Comparison of ENCODE assay signal across 23 mouse cellular contexts in the genomic region with DNA sequence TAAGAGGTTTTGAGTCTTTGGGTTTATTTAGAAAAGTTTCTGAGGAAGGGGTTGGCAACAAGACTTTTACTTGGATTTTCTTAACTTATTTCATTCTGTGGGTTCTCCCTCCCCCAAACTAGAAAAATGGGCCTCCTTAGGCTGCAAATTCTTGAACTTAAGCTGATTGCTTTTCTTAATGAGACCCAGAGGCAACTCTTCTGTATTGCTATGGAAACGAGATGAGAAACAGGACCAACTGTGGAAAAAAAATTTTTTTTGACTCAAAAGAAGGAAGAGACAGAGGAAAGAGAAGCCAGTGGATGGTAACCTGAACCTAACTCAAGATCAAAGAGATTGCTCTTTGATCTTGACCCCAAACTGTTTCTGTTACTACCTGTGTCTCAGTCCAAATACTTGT. TPM values are rescaled to one million over a fixed set of nuclear protein-coding genes. Genes with fewer than 3 reads are reported as not detected.
DNase-seq lines count a peak whose midpoint lies in the region; ATAC-seq lines count a peak whose summit lies in the region.
"Had no signal": no experiment of that assay in that cellular context is flagged by ENCODE, and none has a peak within 500 bp of the region (broad histone marks: within the 10 kb centered on the region; RNA-seq: fewer than 3 reads in every experiment).

No protein-coding gene starts in this region.

- H3K4me1 ChIP-seq in midbrain, embryonic 11.5 days (ENCODE audit: control insufficient read depth, insufficient read depth, low read length) = no peaks in the 10 kb centered on the region
- H3K4me1 ChIP-seq in midbrain, embryonic 16.5 days (ENCODE audit: control insufficient read depth, insufficient read depth, low read length) = no peaks in the 10 kb centered on the region
- peaks cover 14% of the 10 kb centered on the region for H3K4me1 ChIP-seq in embryonic facial prominence, embryonic 13.5 days
- H3K4me1 ChIP-seq: forebrain, embryonic 12.5 days; forebrain, embryonic 15.5 days; hindbrain, embryonic 13.5 days had no signal

- H3K4me2 ChIP-seq in midbrain, embryonic 11.5 days = no peak overlapping the region
- no peak overlapping the region for H3K4me2 ChIP-seq in midbrain, embryonic 16.5 days (ENCODE audit: low read length)
- no peak overlapping the region for H3K4me2 ChIP-seq in embryonic facial prominence, embryonic 13.5 days
- H3K4me2 ChIP-seq: forebrain, embryonic 12.5 days; forebrain, embryonic 15.5 days; heart, embryonic 11.5 days; hindbrain, embryonic 13.5 days had no signal

- WGBS in midbrain, embryonic 11.5 days = 73% methylated on average over 1 of the region's 1 CpGs
- WGBS in midbrain, embryonic 16.5 days = 47% methylated on average over 1 of the region's 1 CpGs
- WGBS in embryonic facial prominence, embryonic 13.5 days = 6% methylated on average over 1 of the region's 1 CpGs

- H3K27me3 ChIP-seq in midbrain, embryonic 11.5 days (ENCODE audit: control insufficient read depth, insufficient read depth, low read length) = no peaks in the 10 kb centered on the region
- no peaks in the 10 kb centered on the region for H3K27me3 ChIP-seq in midbrain, embryonic 16.5 days (ENCODE audit: control insufficient read depth, insufficient read depth, low read depth, low read length)
- H3K27me3 ChIP-seq in embryonic facial prominence, embryonic 13.5 days = no peaks in the 10 kb centered on the region
- H3K27me3 ChIP-seq: forebrain, embryonic 12.5 days; forebrain, embryonic 15.5 days; hindbrain, embryonic 13.5 days had no signal

- no peaks in the 10 kb centered on the region for H3K36me3 ChIP-seq in midbrain, embryonic 11.5 days (ENCODE audit: control insufficient read depth, insufficient read depth, low read length)
- no peaks in the 10 kb centered on the region for H3K36me3 ChIP-seq in midbrain, embryonic 16.5 days (ENCODE audit: control insufficient read depth, insufficient read depth, low read length)
- no peaks in the 10 kb centered on the region for H3K36me3 ChIP-seq in embryonic facial prominence, embryonic 13.5 days
- H3K36me3 ChIP-seq: forebrain, embryonic 12.5 days; forebrain, embryonic 15.5 days; hindbrain, embryonic 13.5 days had no signal

- H3K9me3 ChIP-seq in midbrain, embryonic 11.5 days (ENCODE audit: control insufficient read depth, low read length) = no peaks in the 10 kb centered on the region
- no peaks in the 10 kb centered on the region for H3K9me3 ChIP-seq in midbrain, embryonic 16.5 days (replicated peaks; ENCODE audit: control insufficient read depth, low read length, poor library complexity, severe bottlenecking)
- no peaks in the 10 kb centered on the region for H3K9me3 ChIP-seq in embryonic facial prominence, embryonic 13.5 days
- H3K9me3 ChIP-seq: forebrain, embryonic 12.5 days; forebrain, embryonic 15.5 days; hindbrain, embryonic 13.5 days had no signal

- DNase-seq in embryo, embryonic 10.5 days (ENCODE audit: low spot score) = peak; percentile 10
- no peak for DNase-seq in embryo, embryonic 9.5 days (ENCODE audit: extremely low spot score)
- peak; percentile 81 for DNase-seq in midbrain, embryonic 11.5 days (ENCODE audit: low spot score, missing footprints)
- DNase-seq in testis, postnatal 14 days (ENCODE audit: low spot score) = no peak
- no peak for DNase-seq in layer of hippocampus, postnatal 10 days (ENCODE audit: low spot score in 2 of 2)
- DNase-seq: adrenal gland, postnatal 10 days; adrenal gland, postnatal 36 days; cerebellum, adult 18-20 months; cerebellum, adult 9-11 months; cerebellum, postnatal 25 days; embryo, embryonic 11 days; gastrocnemius, postnatal 25 days had no signal

- H3K4me3 ChIP-seq in midbrain, embryonic 11.5 days (ENCODE audit: low read depth, low read length) = no peak overlapping the region
- no peak overlapping the region for H3K4me3 ChIP-seq in midbrain, embryonic 16.5 days (ENCODE audit: low read depth, low read length)
- H3K4me3 ChIP-seq in embryonic facial prominence, embryonic 13.5 days = no peak overlapping the region
- H3K4me3 ChIP-seq: erythroblast, embryonic 14.5 days; forebrain, embryonic 12.5 days; forebrain, embryonic 15.5 days; hindbrain, embryonic 13.5 days had no signal

- H3K9ac ChIP-seq in midbrain, embryonic 11.5 days (ENCODE audit: low read length) = no peak overlapping the region
- no peak overlapping the region for H3K9ac ChIP-seq in midbrain, embryonic 16.5 days (ENCODE audit: low read depth, low read length)
- no peak overlapping the region for H3K9ac ChIP-seq in embryonic facial prominence, embryonic 13.5 days
- H3K9ac ChIP-seq: forebrain, embryonic 12.5 days; forebrain, embryonic 15.5 days; hindbrain, embryonic 13.5 days had no signal

- H3K27ac ChIP-seq in midbrain, embryonic 11.5 days (ENCODE audit: low read depth, low read length) = no peak overlapping the region
- no peak overlapping the region for H3K27ac ChIP-seq in midbrain, embryonic 16.5 days (ENCODE audit: low read length)
- H3K27ac ChIP-seq in embryonic facial prominence, embryonic 13.5 days = peak overlapping the region; percentile 64
- H3K27ac ChIP-seq: forebrain, embryonic 12.5 days; forebrain, embryonic 15.5 days; hindbrain, embryonic 13.5 days had no signal

- ATAC-seq in midbrain, embryonic 11.5 days (ENCODE audit: low FRiP score) = no peak
- ATAC-seq in midbrain, embryonic 16.5 days = no peak
- ATAC-seq in embryonic facial prominence, embryonic 13.5 days (ENCODE audit: insufficient number of reproducible peaks, insufficient read depth, low FRiP score, low TSS enrichment, low read depth) = no peak
- ATAC-seq: forebrain, embryonic 15.5 days; hindbrain, embryonic 16.5 days; inflammation-experienced regulatory T-cells, adult 6 months; intestine, embryonic 16.5 days; Patski had no signal

RNA-seq across cellular contexts. Expression of a gene that starts 29.9 kb away (rescaled TPM):
- polyA plus RNA-seq in midbrain, embryonic 11.5 days (2014; fragmentation: Nextera tagmentation; extraction: Ambion mirVana) = 8.0 and 8.4 TPM in 2 replicates
- polyA plus RNA-seq in midbrain, embryonic 16.5 days (2015; fragmentation: Nextera tagmentation; extraction: Ambion mirVana) = 7.7 and 8.7 TPM in 2 replicates
- polyA plus RNA-seq in embryonic facial prominence, embryonic 13.5 days (2015; fragmentation: Nextera tagmentation; extraction: Ambion mirVana) = 13.8 and 15.2 TPM in 2 replicates
- total RNA-seq in layer of hippocampus, postnatal 10 days (2021) = 10 to 100 TPM; 19.5 to 29.5 TPM
- polyA plus RNA-seq: erythroblast, embryonic 14.5 days; inflammation-experienced regulatory T-cells, adult 6 months had no signal

Comparison
In these comparisons a context has a peak if more than half of its experiments do, and no peak if none do; other contexts are left out.
1. DNase-seq: peak in embryo, embryonic 10.5 days (single experiment) and midbrain, embryonic 11.5 days (single experiment); none in embryo, embryonic 9.5 days (single experiment), testis, postnatal 14 days (single experiment) and layer of hippocampus, postnatal 10 days (0 of 2).